Mouse (Mus musculus) gastrocnemius, postnatal 4 days (tissue): ENCODE results near the gene Frmd4a. TPM values are rescaled to one million over a fixed set of nuclear protein-coding genes. Genes with fewer than 3 reads are reported as not detected.
A peak's percentile ranks its signal among the peaks of the same experiment; 100 is the strongest.

Source experiments
- DNase-seq, 2 experiments: peaks; one replicate each; pipeline ENCODE4 v3.0.0; 2021 to 2022; ENCODE audit warnings: low spot score in 2 of 2, mixed read lengths in 2 of 2
- total RNA-seq, 2 experiments: library from RNA; stranded (reverse); gene quantifications; 2 replicates each; pipeline ENCODE4 v1.2.3; 2021

Gene Frmd4a
- total RNA-seq, 2 experiments from 2014 or later: 32.9 to 38.0 TPM

DNA sequence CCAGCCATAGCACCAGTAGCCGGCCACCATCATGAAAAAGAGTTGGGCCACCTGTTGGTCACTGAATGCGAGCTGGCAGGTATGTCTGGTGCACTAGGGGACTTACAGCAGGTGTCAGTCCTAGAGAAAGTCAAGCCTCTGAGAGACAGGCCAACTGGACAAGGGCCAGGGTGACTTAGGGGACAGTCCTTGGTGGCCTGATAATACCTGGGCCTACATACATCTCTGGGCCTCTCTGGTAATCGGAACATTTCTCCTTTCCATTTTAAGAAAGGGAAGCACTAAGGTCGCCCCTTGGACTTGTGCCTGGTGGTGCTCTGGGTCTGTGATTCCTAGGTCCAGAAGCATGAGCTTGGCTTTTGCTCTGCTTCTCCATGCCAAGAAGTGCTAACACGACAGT is 459.1 kb downstream of the Frmd4a start:
- DNase-seq: no peak

- DNase-seq: no peak
Measured at GRCm38 (mm10) chr2:4477311-4477710, 459.8 kb downstream of the Frmd4a start.

- DNase-seq: no peak
Measured at GRCm38 (mm10) chr2:4480180-4480579, 462.7 kb downstream of the Frmd4a start.

GRCm38 (mm10) chr2:4481154-4481553 is 463.6 kb downstream of the Frmd4a start:
- DNase-seq: no peak

DNA sequence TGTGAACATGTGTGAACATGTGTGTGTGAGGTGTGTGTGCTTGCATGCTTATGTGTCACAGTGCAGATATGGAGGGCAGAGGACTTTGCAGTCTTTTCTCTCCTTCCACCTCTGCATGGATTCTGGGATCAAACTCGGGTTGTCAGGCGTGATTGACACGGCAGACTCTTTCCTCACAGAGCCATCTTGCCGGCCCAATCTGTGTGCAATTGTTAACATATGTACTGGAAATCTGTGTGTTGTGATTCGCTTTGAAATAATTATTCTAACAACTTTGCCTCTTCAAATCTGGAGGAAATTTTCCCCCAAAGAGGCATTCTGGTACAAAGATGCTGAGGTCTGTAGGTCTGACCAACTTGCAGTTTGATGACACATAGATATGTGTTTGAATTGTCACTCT is 468.7 kb downstream of the Frmd4a start:
- no peak for DNase-seq

- no peak for DNase-seq
Measured at GRCm38 (mm10) chr2:4487280-4487679, 469.8 kb downstream of the Frmd4a start.

- no peak for DNase-seq
Measured at GRCm38 (mm10) chr2:4490845-4491244, 473.3 kb downstream of the Frmd4a start.

DNA sequence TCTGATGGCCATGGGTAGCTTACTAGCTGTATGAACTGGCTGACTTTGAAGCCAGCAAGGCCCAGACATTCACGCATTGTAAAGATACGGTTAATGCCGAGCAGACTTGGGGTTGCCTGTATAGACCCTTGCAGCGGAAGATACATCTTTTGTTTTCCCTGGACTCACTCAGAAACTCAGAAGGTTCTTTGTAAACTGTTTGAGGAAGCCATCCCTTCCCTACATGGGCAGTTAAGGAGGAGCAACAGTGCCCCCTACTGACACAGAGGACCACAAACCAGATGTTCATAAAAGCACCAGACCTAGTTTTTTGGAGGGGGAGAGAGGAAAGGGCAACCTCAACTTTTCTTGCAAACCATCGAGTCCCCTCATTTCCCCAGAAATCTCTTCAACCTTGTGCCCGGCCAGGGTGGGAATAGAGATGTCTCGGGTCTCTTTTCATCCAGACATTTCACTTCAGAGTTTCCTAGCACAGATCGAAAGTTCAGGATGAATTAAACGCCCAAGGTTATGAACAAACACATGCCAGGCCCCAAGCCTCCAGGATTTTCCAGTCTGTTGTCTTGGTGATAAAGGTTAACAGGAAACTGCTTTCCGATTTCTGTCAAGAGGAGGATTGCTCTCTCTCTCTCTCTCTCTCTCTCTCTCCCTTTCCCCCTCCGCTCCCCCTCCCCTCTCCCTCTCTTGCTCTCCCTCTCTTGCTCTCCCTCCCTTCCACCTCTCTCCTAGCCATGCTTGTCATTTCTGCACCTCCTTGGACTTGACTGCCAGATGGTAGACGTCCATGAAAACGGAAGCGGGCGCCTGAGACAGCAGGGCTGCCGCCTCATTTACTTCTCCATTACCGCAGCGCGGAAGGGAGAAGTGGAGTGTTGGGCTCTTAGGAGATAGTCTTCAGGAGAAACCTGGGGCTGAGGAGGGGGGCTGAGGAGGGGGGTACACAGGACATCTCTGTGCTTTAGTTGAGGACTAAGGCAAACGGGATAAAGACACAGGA is 475.3 kb downstream of the Frmd4a start:
- peak; percentile 60 to 76 for DNase-seq

DNA sequence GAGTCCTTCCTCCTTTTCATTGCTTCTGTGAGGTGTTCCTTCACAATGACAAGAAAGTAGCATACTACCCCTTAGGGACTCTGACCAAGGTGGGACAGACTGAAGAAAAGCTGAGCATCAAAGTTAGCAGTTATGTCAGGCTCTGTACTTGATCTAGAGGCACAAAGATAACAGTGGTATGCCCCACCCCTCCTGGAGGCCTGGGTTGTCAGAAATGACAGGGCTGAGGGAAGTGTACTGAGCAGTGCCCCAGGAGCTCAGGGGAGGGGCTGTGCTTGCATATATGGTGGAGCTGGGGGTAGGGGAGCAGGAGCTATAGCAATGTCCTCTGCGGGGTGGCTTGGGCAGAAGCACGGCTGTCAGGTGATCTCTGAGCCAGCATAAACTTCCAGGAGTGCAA is 477.0 kb downstream of the Frmd4a start:
- DNase-seq: no peak

DNA sequence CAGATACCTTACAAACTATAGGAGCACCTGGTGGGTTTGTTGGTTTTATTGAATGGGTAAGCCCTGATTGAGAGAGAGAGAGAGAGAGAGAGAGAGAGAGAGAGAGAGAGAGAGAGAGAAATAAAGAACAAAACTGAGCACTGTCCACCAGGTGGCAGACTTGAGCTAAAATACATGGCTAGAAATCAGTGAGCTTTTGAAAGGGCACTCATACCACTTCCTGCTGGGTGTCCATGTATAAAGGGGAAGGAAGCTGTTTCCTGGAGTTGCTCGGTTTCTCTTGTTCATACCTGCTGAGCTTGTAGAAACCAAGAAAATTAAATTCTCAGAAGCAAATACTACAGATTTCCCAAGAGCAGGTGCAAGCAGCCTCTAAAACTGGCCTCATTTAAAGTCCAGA is 481.7 kb downstream of the Frmd4a start:
- DNase-seq: peak; percentile 53 to 70

- DNase-seq: no peak
Measured at GRCm38 (mm10) chr2:4499916-4500315, 482.4 kb downstream of the Frmd4a start.

DNA sequence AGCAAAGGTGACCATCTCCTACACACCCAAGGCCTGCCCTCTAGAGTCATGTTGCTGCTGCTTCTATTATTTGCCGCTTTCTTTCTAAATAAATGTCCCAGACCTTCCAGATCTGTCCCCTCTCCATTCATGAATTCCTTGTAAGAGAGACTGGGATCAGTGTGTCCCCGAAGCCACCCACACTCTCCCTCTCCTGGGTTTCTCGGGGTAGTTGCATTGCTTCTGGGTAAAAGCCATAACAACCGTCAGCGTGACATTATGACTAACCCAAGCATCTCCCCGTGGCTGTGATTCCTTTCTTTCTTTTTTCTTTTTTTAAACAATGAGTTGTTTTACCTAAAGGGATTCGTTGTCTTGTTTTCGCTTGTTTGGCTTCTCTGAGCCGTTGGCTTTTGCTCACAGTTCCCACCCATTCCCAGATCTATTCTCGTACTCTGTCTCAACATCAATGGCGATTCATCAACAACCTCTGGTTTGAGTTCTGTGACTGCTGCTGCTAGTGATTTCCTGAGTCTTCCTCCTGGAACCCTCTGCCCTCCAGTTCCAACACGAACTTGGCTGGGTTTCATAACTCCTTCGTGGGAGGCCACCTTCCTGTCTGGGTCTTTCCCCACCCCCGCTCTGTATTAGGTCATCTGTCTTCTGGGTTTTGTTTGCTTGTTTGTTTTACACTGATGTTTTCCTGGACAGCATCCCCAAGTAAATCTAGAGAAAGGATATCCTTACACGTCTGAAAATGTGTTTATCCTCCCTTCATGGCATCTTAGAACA is 483.9 kb downstream of the Frmd4a start:
- no peak for DNase-seq

DNA sequence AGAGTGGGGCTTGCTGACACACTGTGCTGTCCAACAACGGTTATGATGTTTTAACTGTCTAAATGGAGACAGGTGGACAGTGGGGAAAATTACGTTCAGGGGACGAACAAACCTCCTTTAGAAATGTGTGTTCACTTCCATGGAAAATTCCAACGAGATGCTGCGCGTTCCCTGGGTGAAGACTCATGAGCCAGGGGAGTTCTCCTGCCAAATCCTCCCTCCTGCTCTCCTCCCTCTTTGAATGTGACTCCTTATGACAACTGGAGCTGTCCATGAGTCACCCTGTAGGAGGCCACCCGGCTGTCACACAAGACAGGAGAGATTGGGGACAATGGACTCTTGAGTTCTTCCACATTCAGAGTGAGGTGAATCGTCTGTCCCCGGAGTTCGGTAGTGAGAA is 486.9 kb downstream of the Frmd4a start:
- DNase-seq: peak in 1 of 2 experiments; percentile 37

DNA sequence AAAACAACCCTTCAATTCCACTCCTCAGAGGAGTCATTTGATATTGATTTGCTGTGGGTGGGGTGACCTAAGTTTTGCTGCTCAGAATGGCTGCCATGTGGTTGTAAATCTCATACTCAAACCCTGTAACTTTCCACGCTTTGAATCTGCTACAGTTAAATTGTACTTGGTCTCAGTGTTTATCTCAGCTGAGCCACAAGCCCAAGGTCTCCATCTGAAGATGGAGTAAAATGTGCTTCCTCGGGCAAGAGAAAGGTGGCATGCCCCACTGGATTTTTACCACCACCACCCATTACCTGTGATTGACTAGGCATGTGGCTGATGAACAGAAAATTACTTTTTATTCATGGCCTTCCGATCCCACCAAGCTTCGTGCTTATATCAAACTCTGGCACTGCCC is 488.2 kb downstream of the Frmd4a start:
- DNase-seq: no peak

- DNase-seq: no peak
Measured at GRCm38 (mm10) chr2:4506659-4507058, 489.1 kb downstream of the Frmd4a start.

DNA sequence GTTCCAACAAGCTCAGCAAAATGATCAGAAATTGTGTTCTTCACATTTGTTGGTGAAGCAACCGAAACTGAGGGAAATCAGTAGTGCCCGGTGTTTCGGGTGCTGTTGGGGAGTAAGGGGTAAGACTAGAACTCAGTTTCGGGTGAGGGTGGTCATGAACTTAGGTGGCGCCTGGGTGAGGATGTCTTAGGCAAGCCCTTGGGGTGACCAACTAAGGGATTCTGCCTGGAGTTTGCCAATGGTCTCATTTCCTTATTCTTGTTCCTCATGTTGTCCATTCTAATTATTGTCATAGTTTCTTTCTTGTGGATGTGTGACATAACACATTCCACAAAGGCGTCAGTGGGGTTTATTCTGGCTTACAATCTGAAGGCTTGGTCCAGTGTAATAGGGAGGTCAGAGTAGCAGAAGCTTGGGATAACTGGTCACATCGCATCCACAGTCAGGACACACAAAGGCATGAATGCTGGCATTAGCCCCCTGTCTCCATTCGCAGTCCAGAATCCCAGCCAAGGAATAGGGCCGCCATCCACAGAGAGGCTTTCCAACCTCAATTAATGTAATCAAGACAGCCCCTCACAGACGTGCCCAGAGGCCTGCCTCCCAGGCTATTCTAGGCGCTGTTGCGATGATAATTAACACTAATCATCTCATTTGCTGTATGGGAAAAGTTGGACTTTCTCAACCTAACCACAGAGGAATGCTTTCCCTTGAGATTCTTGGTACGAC is 490.5 kb downstream of the Frmd4a start:
- no peak for DNase-seq

DNA sequence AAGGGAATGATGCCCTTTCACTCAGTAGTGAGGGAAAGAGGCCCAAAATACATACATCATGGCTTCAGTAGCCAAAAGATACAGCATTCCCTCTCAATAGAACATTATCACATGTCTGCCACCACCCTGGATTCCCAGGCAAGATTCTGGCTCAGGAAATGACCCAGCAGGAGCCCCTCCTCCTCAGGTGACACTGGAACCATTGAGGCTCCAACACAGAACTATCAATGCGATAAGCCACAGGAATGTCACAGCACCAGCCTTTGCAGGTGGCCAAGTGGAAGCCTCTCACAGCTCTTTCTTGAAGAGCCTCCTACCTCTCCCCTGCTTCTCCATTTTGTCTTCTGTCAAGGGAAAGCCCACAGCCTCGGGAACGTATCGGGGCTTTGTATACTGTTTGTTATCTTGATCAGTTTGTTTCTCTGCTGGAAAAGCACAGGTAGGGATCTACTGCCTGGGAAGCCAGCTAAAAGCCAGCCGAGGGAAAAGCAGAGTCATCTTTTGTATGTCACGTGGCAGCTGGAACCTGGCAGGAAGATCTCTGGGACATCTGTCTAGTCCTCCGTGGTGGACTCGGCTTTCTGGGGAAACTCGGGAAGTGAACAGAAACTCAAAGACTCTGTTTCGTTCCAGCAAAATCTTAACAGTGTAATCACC is 491.6 kb downstream of the Frmd4a start:
- DNase-seq: no peak

GRCm38 (mm10) chr2:4509739-4510138 is 492.2 kb downstream of the Frmd4a start:
- DNase-seq: no peak

- no peak for DNase-seq
Measured at GRCm38 (mm10) chr2:4510208-4511079, 492.9 kb downstream of the Frmd4a start.

DNA sequence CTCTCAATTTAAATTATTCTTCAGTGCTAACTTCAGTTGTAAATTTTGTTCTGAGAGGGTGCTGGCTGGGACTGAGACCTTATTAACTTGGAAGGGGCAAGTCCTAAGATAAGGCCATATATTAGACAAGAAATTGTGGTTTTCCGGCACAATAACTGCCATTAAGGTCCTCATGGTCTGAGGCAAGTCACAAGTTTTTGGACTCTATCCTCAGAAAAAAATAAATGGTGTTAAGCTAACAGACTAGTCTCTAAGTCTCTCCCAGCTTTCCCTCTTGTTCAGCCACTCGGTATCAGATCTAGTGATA is 493.5 kb downstream of the Frmd4a start:
- DNase-seq: no peak
